Comparison of ENCODE assay signal across 11 mouse cellular contexts in genomic region chr3:116654051-116654450, GRCm38 (mm10). TPM values are rescaled to one million over a fixed set of nuclear protein-coding genes. Genes with fewer than 3 reads are reported as not detected.
"Had no signal": no experiment of that assay in that cellular context is flagged by ENCODE, and none has a peak within 500 bp of the region (broad histone marks: within the 10 kb centered on the region; RNA-seq: fewer than 3 reads in every experiment).

No protein-coding gene starts in this region.

RNA-seq across cellular contexts. Expression of gene Gm43191, which starts 27.0 kb away (rescaled TPM):
- total RNA-seq: common myeloid progenitor, adult 5-6 weeks; forebrain, postnatal 0 days; gastrocnemius, adult 18-20 months; gastrocnemius, adult 2 months; gastrocnemius, postnatal 10 days; gastrocnemius, postnatal 14 days; gastrocnemius, postnatal 25 days; gastrocnemius, postnatal 36 days; gastrocnemius, postnatal 4 days; granulocyte monocyte progenitor cell, adult 5-6 weeks; heart, adult 18-20 months had no signal
